Mouse (Mus musculus) skeletal muscle tissue, adult 2 months (tissue): ENCODE results near the gene Paxip1.
A peak's percentile ranks its signal among the peaks of the same experiment; 100 is the strongest.

Experiments
- DNase-seq: peaks from one replicate; pipeline ENCODE4 v3.0.0-alpha.2; 2012; ENCODE audit warnings: low read depth, low spot score

Paxip1 gene

DNA sequence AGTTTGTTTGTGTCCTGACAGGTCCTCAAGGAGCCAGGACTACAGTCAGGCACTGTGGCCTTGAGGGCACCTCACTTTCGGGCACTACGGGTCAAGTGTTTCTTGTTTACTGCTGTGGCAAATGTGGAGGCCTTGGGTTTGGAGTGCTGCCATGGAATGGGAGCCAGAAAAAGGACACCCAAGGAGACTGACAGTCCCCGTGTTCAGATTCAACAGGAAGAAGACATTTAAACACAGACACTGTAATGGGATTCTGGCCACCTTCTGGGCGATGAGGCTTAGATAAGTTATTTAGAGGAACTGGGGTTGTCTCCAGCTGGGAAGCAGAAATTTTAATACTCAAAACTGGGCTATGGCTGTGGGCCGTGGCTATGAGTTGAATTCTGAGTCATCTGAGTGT, 60.8 kb downstream of the Paxip1 start:
- DNase-seq = peak; percentile 38

DNA sequence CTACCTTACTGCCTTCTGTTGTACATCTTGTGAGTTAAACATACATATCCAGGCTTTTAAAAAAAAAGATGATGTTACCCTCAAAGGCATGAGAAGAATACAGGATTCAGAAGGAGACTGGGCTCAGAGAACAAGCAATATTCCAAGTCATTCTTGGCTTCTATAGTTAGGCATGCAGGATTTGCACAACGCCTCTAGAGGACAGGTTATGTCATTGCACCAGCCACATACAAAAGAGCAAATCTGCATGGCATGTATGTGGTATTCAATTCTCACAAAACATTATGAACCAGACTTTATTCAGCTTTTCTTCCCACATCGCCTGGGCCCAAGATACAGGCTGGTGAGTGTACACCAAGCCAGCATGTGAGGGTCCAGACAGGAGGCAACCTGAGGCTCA, 67.0 kb downstream of the Paxip1 start:
- no peak for DNase-seq

GRCm38 (mm10) chr5:27719311-27719710, 72.2 kb downstream of the Paxip1 start:
- DNase-seq = no peak

- DNase-seq = no peak
These were observed 74.2 kb downstream of the Paxip1 start for GRCm38 (mm10) chr5:27717301-27717700.

DNA sequence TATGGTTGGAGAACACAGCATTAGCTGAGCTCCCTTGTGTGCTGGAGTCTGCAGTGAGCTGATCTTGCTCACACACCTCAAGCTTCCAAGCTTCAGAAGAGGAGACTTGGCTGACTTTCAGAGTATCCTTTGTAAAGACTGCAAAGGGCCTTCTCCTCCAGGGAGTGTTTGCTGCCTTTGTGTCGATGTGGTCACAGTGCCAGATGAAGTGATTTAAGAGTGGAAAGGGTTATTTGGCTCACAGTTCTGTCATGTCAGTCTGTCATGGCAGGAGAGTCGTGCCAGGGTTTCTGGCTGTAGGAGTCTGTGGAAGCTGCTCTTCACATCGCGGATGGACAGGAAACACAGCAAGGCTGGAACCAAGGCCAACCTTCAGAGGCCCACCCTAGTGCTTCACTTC, 75.5 kb downstream of the Paxip1 start:
- DNase-seq = no peak

DNA sequence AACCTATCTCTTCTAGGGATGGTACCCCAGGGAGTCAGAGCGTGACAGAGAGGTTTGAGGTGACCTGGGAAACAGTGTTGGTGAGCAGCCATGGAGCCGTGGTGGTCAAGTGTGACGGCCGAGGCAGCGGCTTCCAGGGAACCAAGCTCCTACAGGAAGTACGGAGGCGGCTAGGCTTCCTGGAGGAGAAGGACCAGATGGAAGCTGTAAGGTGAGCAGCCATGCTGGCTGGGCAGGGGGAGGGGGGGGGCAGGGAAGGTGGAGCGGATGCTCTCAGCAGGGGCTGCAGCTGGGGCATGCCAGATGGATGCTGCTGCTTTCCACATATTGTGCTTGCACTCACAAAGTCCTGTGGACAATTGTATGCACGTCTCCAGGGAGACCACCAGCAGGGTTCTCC, 77.1 kb downstream of the Paxip1 start:
- DNase-seq = no peak

DNA sequence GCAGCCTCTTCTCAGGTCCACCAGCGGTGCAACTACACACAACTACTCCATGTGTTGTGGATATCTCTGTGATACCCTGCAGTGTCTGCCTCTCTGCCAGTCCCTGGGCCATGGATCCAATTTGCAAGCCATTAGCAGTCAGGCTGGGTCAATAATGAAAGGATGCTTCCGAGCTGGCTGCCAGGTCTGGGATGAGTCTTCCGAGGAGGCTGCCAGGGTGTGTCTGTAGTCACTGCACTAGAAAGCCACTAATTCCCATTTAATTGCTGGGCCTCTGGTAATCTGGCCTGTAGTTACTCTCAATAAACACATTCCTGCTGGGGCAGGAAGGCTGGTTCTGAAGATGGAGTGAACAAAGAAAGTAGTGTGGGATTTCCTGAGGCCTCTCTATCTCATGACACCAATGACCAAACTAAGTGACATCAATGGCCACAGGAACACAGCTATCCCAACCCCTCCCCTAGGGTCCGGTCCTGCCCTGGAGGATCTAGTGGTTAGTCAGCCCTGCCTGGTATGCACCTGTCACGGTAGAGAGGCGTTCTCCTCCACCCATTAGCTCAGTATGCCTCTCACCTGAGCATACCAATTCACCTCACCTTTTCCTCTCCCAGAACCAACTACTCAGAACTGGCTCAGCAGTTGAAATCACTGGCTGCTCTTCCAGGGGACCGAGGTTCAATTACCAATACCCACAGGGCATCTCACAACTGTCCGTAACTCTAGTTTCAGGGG, 79.9 kb downstream of the Paxip1 start:
- no peak for DNase-seq

GRCm38 (mm10) chr5:27708209-27708608, 83.3 kb downstream of the Paxip1 start:
- DNase-seq = peak; percentile 48

DNA sequence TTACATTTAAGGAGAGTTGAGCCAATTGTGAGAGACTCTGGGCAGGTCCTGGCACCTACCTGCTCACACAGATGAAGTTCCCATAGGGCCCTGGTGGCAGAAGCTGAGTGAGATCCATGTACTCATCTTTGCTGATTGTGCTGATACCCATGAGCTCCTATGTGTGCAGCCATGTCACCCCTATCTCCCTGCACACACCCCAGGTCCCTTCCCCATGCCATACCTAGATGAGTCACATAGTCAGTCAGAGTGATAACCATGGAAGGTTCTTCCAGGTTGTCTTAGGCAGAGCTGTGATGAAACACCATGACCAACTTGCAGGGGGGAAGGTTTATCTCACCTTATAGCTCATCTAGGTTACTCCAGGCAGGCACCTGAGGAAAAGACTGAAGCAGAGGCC, 84.2 kb downstream of the Paxip1 start:
- no peak for DNase-seq

- no peak for DNase-seq
These were observed 84.9 kb downstream of the Paxip1 start for GRCm38 (mm10) chr5:27706551-27706950.

DNA sequence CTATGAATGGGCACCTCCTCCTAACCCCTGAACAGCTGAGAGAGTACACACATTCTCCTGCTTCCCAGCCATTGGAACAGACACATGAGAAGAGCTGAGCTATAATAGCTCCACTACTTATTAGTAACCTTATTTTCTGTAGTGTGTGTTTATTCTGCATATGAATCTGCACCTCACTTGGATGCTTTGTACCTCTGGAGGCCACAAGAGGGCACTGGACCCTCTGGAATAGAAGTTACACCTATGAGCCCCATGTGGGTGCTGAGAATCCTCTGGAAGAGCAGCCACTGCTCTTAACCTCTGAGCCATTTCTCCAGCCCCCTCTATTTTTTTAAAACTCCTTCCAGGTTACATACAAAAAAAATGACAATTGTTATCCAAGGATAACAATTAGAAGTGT, 86.5 kb downstream of the Paxip1 start:
- DNase-seq = no peak

- DNase-seq = no peak
These were observed 89.0 kb downstream of the Paxip1 start for GRCm38 (mm10) chr5:27702482-27702881.
